Mouse (Mus musculus) liver, postnatal 0 days (tissue): Measurements from ENCODE around the gene Plac9a.
"Not testable (repeated sequence)": the region's sequence is repeated elsewhere in the genome, so short reads cannot be mapped to it uniquely, and the experiment has no call there.

Experiments
- CTCF ChIP-seq: sonication (generic); IDR thresholded peaks from 2 replicates; pipeline ENCODE4 v1.5.1; 2016; ENCODE audit warnings: antibody characterized with exemption, low read depth
- EP300 ChIP-seq: IDR thresholded peaks from 2 replicates; pipeline ENCODE4 v1.6.1; 2016; ENCODE audit warnings: antibody characterized with exemption, low read depth, mild to moderate bottlenecking

GRCm38 (mm10) chr14:25927562-25927881 lies 24.6 kb upstream of the Plac9a start, which contains the start of gene Tmem254a:
- TF ChIP-seq CTCF, EP300: not testable (repeated sequence)
